Mouse (Mus musculus) forebrain, embryonic 11.5 days (tissue): Measurements from ENCODE around the gene Arhgap45. TPM values are rescaled to one million over a fixed set of nuclear protein-coding genes. Genes with fewer than 3 reads are reported as not detected.

Experiments
- ATAC-seq: fragments of 200-750 bp; cut with Nextera tagmentation; replicated peaks from 2 replicates; pipeline ENCODE4 v1.8.0; 2017; ENCODE audit warnings: moderate TSS enrichment; ENCODE audit not compliant: low FRiP score
- DNase-seq: peaks from one replicate; pipeline ENCODE4 v3.0.0-alpha.2; 2017; ENCODE audit warnings: low spot score
- H3K27ac ChIP-seq: fragments of 300-500 bp; sonication (generic); 2 replicates; pipeline ENCODE4 v1.5.1; 2014; ENCODE audit warnings: low read depth, low read length
- H3K27me3 ChIP-seq: fragments of 300-500 bp; sonication (generic); 2 replicates; pipeline ENCODE4 v1.6.1; 2014; ENCODE audit warnings: mild to moderate bottlenecking, low read length, mixed read lengths; ENCODE audit not compliant: control insufficient read depth, insufficient read depth
- H3K36me3 ChIP-seq: fragments of 300-500 bp; sonication (generic); 2 replicates; pipeline ENCODE4 v1.6.1; 2014; ENCODE audit warnings: mild to moderate bottlenecking, low read length, moderate library complexity, mixed read lengths; ENCODE audit not compliant: control insufficient read depth, insufficient read depth
- H3K4me1 ChIP-seq: fragments of 300-500 bp; sonication (generic); replicated peaks from 2 replicates; pipeline ENCODE4 v1.6.1; 2014; ENCODE audit warnings: low read length, mixed read lengths; ENCODE audit not compliant: control insufficient read depth, insufficient read depth
- H3K4me2 ChIP-seq: fragments of 300-500 bp; sonication (generic); 2 replicates; pipeline ENCODE4 v1.6.1; 2014; ENCODE audit warnings: low read depth, mild to moderate bottlenecking, low read length, moderate library complexity, mixed read lengths; ENCODE audit not compliant: severe bottlenecking
- H3K4me3 ChIP-seq: fragments of 300-500 bp; sonication (generic); 2 replicates; pipeline ENCODE4 v1.5.1; 2014; ENCODE audit warnings: low read depth, low read length
- H3K9ac ChIP-seq: fragments of 300-500 bp; sonication (generic); 2 replicates; pipeline ENCODE4 v1.6.1; 2014; ENCODE audit warnings: low read length
- H3K9me3 ChIP-seq: fragments of 300-500 bp; sonication (generic); 2 replicates; pipeline ENCODE4 v1.6.1; 2016; ENCODE audit warnings: low read length, mixed read lengths; ENCODE audit not compliant: control insufficient read depth
- WGBS: fragments of 180-500 bp; shearing (Covaris S2); extraction: QIAGEN DNeasy Blood & Tissue Kit; methylation state at CpG from one replicate; pipeline ENCODE4 v1.1.7; 2014; 5-methylcytosine and 5-hydroxymethylcytosine counted together
- polyA plus RNA-seq: library from polyadenylated mRNA; unstranded; fragments of >200 nt; fragmentation: Nextera tagmentation; extraction: Ambion mirVana; gene quantifications from 2 replicates; pipeline ENCODE4 v1.2.1, GENCODE M21; 2014

Gene Arhgap45
- polyA plus RNA-seq, 1 experiment from 2014 or later = 4.9 TPM

DNA sequence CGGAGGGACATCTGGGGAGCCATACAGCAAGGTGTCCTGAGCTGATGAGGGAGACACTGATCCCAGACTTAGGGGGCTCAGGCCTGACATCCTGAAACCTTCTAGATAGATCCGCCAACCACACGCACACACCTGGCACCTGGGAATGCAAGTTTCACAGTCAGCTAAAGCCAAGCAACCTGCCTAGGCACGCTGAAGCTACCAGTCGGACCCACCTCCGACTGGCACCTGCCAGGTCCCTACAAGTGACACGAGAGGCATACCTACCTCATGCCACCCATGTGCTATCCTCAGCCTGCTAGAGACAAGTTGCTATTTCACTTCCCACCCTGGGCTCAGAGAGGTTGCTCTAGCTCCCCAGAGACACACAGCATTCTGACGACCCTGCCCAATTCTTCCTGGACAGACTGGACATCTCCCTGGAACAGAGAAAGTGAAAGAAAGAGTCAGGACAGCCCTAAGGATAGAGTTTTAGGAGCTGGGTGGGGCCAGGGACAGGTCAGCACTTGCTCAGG is 27.1 kb upstream of the Arhgap45 start:
- Histone ChIP-seq H3K4me2 (peak overlapping the region; percentile 51; the same call in 1 of the 2 replicates), H3K4me3 (peak overlapping the region; percentile 39), H3K9ac (no peak overlapping the region), H3K9me3 (peaks cover 4% of the 10 kb centered on the region; the same call in 1 of the 2 replicates), H3K27ac (no peak overlapping the region), H3K27me3 (peaks cover 30% of the 10 kb centered on the region), H3K4me1 (peaks cover 8% of the 10 kb centered on the region; the same call in 1 of the 2 replicates), H3K36me3 (no peaks in the 10 kb centered on the region)
- DNase-seq (no peak), ATAC-seq (no peak)
- 39% methylated on average over 8 of the region's 8 CpGs for WGBS

DNA sequence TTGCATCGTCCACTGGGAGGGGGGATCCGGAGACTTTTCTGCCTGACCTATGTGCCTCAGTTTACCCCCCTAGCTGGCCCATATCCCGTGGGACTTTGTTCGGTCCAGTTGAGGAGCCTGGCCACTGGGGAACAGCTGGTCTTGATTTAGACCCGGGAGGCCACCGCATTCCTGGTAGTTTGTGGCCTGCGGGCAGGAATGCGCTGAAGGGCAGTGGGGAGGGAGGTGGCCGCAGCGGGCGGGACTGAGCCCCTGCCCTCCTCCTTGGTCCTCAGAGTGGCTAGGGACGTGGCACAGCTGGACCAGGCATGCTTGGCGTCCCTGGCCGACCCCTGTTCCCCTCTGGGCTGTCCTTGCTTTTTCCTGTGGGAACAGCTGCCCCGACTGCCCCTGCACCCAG is 26.6 kb upstream of the Arhgap45 start:
- DNase-seq = peak; percentile 72
- no peak overlapping the region for H3K9ac ChIP-seq
- no peak overlapping the region; the same call in 1 of the 2 replicates for H3K4me2 ChIP-seq
- WGBS = 9% methylated on average over 14 of the region's 15 CpGs
- H3K4me1 ChIP-seq = peaks cover 8% of the 10 kb centered on the region; the same call in 1 of the 2 replicates
- no peak for ATAC-seq
- H3K9me3 ChIP-seq = peaks cover 4% of the 10 kb centered on the region; the same call in 1 of the 2 replicates
- no peak overlapping the region for H3K27ac ChIP-seq
- peaks cover 30% of the 10 kb centered on the region for H3K27me3 ChIP-seq
- no peaks in the 10 kb centered on the region for H3K36me3 ChIP-seq
- H3K4me3 ChIP-seq = peak overlapping the region; percentile 39; the same call in 1 of the 2 replicates

DNA sequence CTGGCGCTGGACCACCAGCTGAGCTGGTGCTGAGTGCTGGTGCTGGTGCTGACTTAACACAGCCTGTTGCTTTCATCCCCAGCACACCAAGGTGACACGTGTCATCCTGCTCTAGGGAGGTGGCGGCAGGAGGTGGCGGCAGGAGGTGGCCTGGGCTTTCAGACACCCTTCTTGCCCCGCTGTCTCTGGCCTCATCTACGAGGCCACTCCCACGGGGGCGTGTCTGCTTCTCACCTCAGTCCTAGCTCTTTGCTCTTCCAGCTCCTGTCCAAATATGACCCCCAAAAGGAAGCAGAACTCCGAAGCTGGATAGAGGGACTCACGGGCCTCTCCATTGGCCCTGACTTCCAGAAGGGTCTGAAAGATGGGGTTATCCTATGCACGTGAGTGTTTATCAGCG is 25.4 kb upstream of the Arhgap45 start:
- Histone ChIP-seq H3K4me3 (no peak overlapping the region), H3K27ac (no peak overlapping the region), H3K9ac (no peak overlapping the region), H3K9me3 (peaks cover 4% of the 10 kb centered on the region; the same call in 1 of the 2 replicates), H3K4me2 (no peak overlapping the region), H3K36me3 (no peaks in the 10 kb centered on the region), H3K27me3 (peaks cover 30% of the 10 kb centered on the region), H3K4me1 (peaks cover 6% of the 10 kb centered on the region; the same call in 1 of the 2 replicates)
- ATAC-seq (no peak), DNase-seq (no peak)
- 61% methylated on average over 12 of the region's 12 CpGs for WGBS

DNA sequence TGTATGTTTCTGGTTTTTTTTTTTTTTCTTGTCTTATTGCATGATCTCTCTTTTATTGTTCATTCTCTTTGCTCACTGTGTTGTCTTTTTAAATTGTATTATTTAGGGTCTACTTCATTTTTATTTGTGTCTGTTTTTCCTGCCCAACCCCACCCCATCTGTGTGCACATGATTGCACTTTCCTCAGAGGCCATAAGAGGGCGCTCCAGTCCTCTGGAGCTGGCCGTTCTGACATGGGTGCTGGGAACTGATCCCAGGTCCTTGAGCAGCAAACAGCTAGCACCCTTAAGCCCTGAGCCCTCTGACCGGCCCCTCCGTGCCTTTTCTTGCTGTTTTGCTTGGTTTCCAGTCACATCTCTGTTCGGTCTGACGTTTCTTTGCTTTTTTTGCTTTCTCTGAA is 24.9 kb upstream of the Arhgap45 start:
- H3K9ac ChIP-seq = no peak overlapping the region
- H3K27me3 ChIP-seq = peaks cover 30% of the 10 kb centered on the region
- no peaks in the 10 kb centered on the region for H3K36me3 ChIP-seq
- H3K27ac ChIP-seq = no peak overlapping the region
- 87% methylated on average over 6 of the region's 6 CpGs for WGBS
- peaks cover 4% of the 10 kb centered on the region; the same call in 1 of the 2 replicates for H3K9me3 ChIP-seq
- no peak overlapping the region for H3K4me3 ChIP-seq
- DNase-seq (no peak), ATAC-seq (no peak)
- peaks cover 4% of the 10 kb centered on the region; the same call in 1 of the 2 replicates for H3K4me1 ChIP-seq
- H3K4me2 ChIP-seq = no peak overlapping the region

DNA sequence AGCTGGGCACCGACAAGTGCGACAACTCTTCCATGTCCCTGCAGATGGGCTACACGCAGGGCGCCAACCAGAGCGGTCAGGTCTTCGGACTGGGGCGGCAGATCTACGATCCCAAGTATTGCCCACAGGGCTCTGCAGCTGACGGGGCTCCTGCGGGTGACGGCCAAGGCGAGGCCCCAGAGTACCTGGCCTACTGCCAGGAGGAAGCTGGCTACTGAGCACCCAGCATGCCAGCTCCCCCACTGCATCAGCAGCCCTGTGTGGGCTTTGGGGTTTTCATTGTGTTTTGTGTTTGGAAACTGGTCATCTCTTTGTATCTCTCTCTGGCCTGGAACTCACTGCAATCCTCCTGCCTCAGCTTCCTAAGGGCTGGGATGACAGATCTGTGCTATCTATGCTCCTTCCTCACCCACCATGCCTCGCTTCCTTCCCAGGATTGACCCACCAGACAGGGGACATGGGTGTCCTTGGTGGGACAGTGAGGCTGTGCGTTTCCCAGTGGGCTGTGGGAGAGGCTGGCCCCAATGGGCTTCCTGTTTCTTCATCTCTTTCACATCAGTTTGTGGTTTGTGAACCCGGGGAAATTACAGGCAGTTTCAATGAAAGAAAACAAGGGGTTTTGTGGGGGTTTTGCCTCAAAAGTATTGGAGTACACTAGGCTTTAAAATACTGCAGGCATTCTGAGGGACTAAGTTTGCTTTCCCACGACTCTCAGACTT is 21.9 kb upstream of the Arhgap45 start:
- Histone ChIP-seq H3K9me3 (peaks cover 4% of the 10 kb centered on the region; the same call in 1 of the 2 replicates), H3K4me1 (peaks cover 7% of the 10 kb centered on the region; the same call in 1 of the 2 replicates), H3K9ac (no peak overlapping the region), H3K4me3 (no peak overlapping the region), H3K4me2 (no peak overlapping the region), H3K27me3 (peaks cover 7% of the 10 kb centered on the region), H3K27ac (no peak overlapping the region), H3K36me3 (no peaks in the 10 kb centered on the region)
- DNase-seq (no peak), ATAC-seq (no peak)
- WGBS = 91% methylated on average over 16 of the region's 16 CpGs

DNA sequence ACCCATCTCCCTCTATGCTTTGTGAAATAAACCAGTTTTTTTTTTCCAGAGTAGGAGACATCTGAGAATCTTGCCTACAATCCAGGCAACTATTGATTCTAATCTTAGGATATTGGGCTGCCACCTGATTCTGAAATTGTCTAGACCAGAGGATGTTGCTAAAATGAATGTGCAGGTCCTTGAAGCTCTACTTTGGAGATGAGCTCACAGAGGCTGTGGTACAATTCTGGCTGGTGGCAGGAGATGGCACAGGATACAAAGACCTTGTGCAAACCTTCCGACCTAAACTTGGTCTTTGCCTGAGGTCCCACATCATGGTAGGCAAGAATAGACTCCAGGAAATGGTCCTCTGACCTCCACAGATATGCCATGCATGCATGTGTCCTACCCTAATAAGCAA is 20.8 kb upstream of the Arhgap45 start:
- no peak for DNase-seq
- Histone ChIP-seq H3K27me3 (peaks cover 2% of the 10 kb centered on the region), H3K9ac (no peak overlapping the region), H3K36me3 (no peaks in the 10 kb centered on the region), H3K4me3 (no peak overlapping the region), H3K27ac (no peak overlapping the region), H3K4me2 (no peak overlapping the region), H3K9me3 (peaks cover 4% of the 10 kb centered on the region; the same call in 1 of the 2 replicates), H3K4me1 (peaks cover 7% of the 10 kb centered on the region; the same call in 1 of the 2 replicates)
- no peak for ATAC-seq
- WGBS = 82% methylated on average over 1 of the region's 1 CpGs

DNA sequence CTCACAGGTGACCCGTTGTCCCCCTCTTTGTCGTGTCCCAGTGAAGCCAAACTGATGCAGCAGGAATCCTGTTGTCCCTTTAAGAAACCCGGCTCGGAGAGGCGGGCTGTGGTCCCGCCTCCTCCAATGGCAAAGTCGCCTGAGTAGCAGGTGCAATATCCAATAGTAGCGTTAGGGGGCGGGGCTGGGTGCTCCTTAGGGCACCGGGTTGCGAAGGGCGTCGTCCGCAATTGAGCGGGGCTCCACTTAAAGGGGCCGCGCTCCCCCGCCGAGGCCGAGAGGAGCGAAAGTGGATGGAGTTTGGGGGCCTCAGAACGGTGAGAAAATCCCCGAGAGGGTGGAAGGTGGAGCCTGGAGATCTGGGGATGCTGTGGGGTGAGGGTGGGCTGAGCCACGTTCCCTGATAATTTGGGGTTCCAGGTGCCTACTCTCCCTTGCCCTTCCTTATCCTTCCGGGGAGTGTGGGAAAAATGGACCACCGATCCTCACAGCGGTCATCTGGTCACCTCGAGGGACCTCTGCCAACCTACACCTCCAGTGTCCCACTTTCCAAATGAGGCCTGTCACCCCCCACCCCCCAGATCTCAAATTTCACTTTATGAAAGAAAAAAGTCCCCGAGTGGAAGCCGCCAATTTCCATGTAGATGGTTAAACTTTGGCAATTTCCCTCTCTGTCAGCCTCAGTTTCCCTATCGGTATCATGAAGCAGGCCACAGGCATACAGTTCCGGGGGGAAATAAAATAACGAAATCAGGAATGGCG is 20.0 kb upstream of the Arhgap45 start, which contains the start of gene Abca7:
Gene Abca7, plus strand, starts transcription at position 223 of the 762 bp plus-strand sequence.
- H3K4me2 ChIP-seq = peak within 1 kb of the TSS; percentile 67
- H3K9ac ChIP-seq = peak within 1 kb of the TSS; percentile 49
- peak; percentile 97 for DNase-seq
- H3K27ac ChIP-seq = peak within 1 kb of the TSS; percentile 5; the same call in 1 of the 2 replicates
- no peaks in the 10 kb centered on the region for H3K36me3 ChIP-seq
- H3K4me1 ChIP-seq = peaks cover 7% of the 10 kb centered on the region; the same call in 1 of the 2 replicates
- peaks cover 2% of the 10 kb centered on the region for H3K27me3 ChIP-seq
- H3K9me3 ChIP-seq = peaks cover 2% of the 10 kb centered on the region; the same call in 1 of the 2 replicates
- ATAC-seq = peak; percentile 87
- WGBS = 0% methylated on average over 34 of the region's 34 CpGs
- H3K4me3 ChIP-seq = peak within 1 kb of the TSS; percentile 42

DNA sequence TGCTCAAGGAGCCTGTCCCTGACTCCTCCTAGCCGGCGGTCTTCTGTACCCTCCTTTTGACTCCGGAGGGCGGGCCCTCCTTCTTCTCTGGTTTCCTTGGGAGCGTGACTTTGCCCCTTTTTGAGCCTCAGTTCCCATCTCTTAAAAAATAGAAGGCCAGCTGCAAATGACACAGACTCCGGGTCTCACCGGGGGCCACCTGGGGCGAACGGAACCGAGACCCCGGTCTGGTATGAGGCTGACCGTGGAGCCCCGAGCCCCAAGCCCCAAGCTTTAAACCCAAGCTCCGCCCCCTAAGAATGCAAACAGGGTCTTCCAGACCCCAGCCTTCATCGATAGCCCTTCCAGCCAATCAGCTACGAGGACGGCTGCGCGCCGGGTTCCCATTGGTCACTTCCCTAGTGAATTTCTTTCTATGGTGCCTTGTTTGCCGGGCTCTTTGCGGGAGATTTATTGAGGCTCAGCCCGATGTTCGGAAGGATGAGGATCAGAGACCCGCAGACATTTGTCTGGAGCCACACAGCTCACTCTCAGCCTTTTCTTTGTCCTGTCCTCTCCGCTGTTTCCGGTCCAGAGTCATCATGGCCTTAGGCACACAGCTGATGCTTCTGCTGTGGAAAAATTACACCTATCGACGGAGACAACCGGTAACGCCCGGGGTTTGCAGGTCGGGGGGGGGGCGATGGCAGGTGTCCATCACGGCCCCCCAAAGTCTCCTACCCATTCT is 19.3 kb upstream of the Arhgap45 start:
- peak overlapping the region; percentile 42 for H3K4me3 ChIP-seq
- peaks cover 7% of the 10 kb centered on the region; the same call in 1 of the 2 replicates for H3K4me1 ChIP-seq
- ATAC-seq = peak; percentile 82
- peaks cover 5% of the 10 kb centered on the region for H3K27me3 ChIP-seq
- H3K4me2 ChIP-seq = peak overlapping the region; percentile 67
- H3K27ac ChIP-seq = peak overlapping the region; percentile 5; the same call in 1 of the 2 replicates
- no peaks in the 10 kb centered on the region for H3K9me3 ChIP-seq
- H3K36me3 ChIP-seq = no peaks in the 10 kb centered on the region
- WGBS = under 1% methylated on average over 35 of the region's 35 CpGs
- peak; percentile 91 for DNase-seq
- H3K9ac ChIP-seq = peak overlapping the region; percentile 49
